Mouse (Mus musculus): ENCODE results near the gene Smoc1.

GRCm38 (mm10) chr12:81186081-81186480 is 159.5 kb downstream of the Smoc1 start:
- TF ChIP-seq TAL1 (IDR thresholded peaks at IDR 0.05; ENCODE audit: low read length) (no peak), GATA1 (IDR thresholded peaks at IDR 0.05; ENCODE audit: low read length) (no peak)
